Mouse (Mus musculus): ENCODE measurements around the gene Fnbp1. TPM values are rescaled to one million over a fixed set of nuclear protein-coding genes. Genes with fewer than 3 reads are reported as not detected.

Fnbp1 gene
- polyA plus RNA-seq, 1 experiment from 2014 or later: 11.5 TPM

DNA sequence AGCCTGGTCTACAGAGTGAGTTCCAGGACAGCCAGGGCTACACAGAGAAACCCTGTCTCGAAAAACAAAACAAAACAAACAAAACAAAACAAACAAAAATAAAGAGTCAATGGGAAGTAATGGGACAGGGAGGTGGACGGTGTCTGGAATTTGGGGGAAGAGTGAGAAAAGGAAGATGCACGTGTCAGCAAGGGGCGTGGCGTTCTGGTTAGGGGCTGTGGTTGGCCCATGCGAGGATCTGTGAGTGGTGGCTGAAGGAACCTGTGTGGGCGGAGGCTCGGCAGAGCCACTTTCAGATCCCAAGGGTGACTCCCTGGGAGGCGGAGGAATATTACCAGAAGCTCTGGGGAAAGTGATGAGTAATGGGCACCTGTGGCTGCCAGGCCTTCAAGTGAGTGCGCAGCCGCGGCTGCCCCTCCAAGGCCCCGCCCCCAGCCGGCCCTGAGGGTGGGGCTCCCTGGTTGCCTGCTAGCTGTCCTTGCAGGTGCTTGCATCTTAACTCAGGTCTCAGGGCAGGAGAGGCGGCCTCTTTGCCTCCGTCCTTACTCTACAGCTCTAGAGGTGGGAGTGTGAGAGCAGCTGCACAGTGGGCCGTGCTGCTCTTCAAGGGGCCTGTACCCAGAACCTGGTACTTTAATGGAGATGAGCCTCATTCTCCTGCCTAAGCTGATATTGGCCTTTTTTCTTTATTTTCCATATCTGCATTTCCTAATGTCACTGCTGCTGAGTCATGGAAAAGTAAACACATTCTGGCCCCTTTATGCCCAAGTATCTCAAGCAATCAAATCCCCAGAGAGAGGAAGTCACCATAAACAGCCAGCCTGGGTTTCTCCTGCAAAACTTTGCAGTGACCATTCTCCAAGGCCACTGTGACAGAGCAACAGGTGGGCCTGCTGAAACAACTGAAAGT, 156.4 kb downstream of the Fnbp1 start:
- no peak overlapping the region for H3K9ac ChIP-seq (ENCODE audit: low read length)
- H3K27ac ChIP-seq (ENCODE audit: low read depth, low read length): no peak overlapping the region
- DNase-seq (ENCODE audit: low spot score, missing footprints) (no peak), ATAC-seq (ENCODE audit: low FRiP score) (no peak)
- H3K9me3 ChIP-seq (ENCODE audit: control insufficient read depth, low read length): no peaks in the 10 kb centered on the region
- WGBS: 22% methylated on average over 17 of the region's 17 CpGs
- no peaks in the 10 kb centered on the region for H3K27me3 ChIP-seq (ENCODE audit: control insufficient read depth, insufficient read depth, low read length)
- H3K4me2 ChIP-seq: no peak overlapping the region
- no peaks in the 10 kb centered on the region for H3K36me3 ChIP-seq (ENCODE audit: control insufficient read depth, insufficient read depth, low read length)
- H3K4me1 ChIP-seq (ENCODE audit: control insufficient read depth, insufficient read depth, low read length): peaks cover 12% of the 10 kb centered on the region
- H3K4me3 ChIP-seq (ENCODE audit: low read depth, low read length): no peak overlapping the region

DNA sequence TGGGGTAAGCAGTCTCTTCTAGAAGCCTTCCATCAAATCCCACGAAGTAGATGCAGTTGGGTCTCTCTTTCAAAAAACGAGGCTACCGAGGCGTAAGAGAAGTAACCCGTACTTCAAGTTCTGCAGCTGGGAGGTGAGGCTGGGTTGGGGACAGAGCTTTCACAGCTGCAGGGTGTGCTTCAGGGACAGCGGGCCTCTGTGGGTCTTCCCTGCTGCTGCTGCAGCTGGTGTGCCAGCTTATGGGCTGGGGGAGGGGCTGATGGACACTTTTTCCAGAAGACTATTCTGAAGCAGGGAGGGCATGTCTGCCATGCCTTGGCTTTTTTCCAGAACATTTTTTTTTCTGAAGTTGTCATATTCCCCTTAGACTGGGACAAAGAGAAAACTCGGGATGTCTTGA, 158.8 kb downstream of the Fnbp1 start:
- 52% methylated on average over 7 of the region's 7 CpGs for WGBS
- no peak for ATAC-seq (ENCODE audit: low FRiP score)

DNA sequence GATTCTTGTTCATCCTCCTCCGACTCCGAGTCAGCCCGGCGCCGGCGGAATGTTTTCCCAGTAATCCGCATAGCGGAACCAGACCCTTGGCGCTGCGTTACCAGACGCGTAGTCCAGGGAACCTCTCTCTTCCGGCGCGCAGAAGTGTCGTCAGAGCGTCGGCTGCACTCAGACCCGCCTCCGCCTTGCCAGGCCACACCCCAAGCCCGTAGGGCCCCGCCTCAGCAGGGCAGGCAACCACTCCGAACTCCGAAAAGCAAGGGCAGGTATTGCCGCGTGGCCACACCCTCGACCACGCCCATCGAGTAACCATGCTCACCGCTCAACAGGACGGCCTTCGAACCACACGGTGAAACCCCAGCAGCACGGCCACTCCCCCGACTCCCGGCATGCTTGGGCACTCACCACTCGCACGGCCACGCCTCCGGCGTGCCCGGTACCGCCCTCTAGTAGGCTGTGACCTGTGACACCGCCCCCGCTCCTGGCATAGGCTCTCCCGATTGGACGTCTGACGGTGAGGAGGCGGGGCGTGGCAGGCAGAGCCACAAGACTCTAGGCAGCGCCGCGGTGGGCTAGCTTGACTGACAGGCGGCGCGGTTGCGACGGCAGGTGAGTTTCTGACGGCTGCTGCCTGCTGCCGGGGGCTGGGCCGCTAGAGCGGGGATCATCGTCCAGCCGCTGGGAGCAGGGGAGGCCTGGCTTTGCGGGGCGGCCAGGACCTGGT, 159.9 kb downstream of the Fnbp1 start, which contains the start of the genes BC005624 and Usp20:
BC005624 (minus strand) TSS at position 412 of the 724 bp plus-strand sequence.
Usp20 (plus strand) TSS at position 490 of the 724 bp plus-strand sequence.
- Histone ChIP-seq H3K36me3 (ENCODE audit: control insufficient read depth, insufficient read depth, low read length) (peaks cover 9% of the 10 kb centered on the region; the same call in 1 of the 2 replicates), H3K9ac (ENCODE audit: low read length) (peak within 1 kb of the TSS; percentile 77), H3K27ac (ENCODE audit: low read depth, low read length) (no peak within 1 kb of the TSS), H3K4me3 (ENCODE audit: low read depth, low read length) (peak within 1 kb of the TSS; percentile 82), H3K4me1 (ENCODE audit: control insufficient read depth, insufficient read depth, low read length) (peaks cover 12% of the 10 kb centered on the region), H3K9me3 (ENCODE audit: control insufficient read depth, low read length) (no peaks in the 10 kb centered on the region), H3K27me3 (ENCODE audit: control insufficient read depth, insufficient read depth, low read length) (no peaks in the 10 kb centered on the region), H3K4me2 (peak within 1 kb of the TSS; percentile 68)
- ATAC-seq (ENCODE audit: low FRiP score) (peak; percentile 99), DNase-seq (ENCODE audit: low spot score, missing footprints) (peak; percentile 100)
- WGBS: under 1% methylated on average over 66 of the region's 66 CpGs

More for the DNA sequence above, 158.8 kb downstream of the Fnbp1 start:
- Histone ChIP-seq H3K9ac (ENCODE audit: low read length) (no peak overlapping the region; the same call in 1 of the 2 replicates), H3K4me2 (peak overlapping the region; percentile 68), H3K4me3 (ENCODE audit: low read depth, low read length) (peak overlapping the region; percentile 82), H3K9me3 (ENCODE audit: control insufficient read depth, low read length) (no peaks in the 10 kb centered on the region), H3K27ac (ENCODE audit: low read depth, low read length) (no peak overlapping the region), H3K4me1 (ENCODE audit: control insufficient read depth, insufficient read depth, low read length) (peaks cover 12% of the 10 kb centered on the region), H3K27me3 (ENCODE audit: control insufficient read depth, insufficient read depth, low read length) (no peaks in the 10 kb centered on the region), H3K36me3 (ENCODE audit: control insufficient read depth, insufficient read depth, low read length) (peaks cover 7% of the 10 kb centered on the region; the same call in 1 of the 2 replicates)
- no peak for DNase-seq (ENCODE audit: low spot score, missing footprints)

Other genes with a start within 250 kb of the Fnbp1 start
- 4.7 and 6.1 TPM in 2 replicates for gene Ptges, start 212.1 kb downstream of the Fnbp1 start, polyA plus RNA-seq (2014; fragmentation: Nextera tagmentation; extraction: Ambion mirVana)
- 19.3 and 21.1 TPM in 2 replicates for gene Tor1b, start 189.0 kb downstream of the Fnbp1 start, polyA plus RNA-seq (2014; fragmentation: Nextera tagmentation; extraction: Ambion mirVana)
- gene Tor1a, start 174.1 kb downstream of the Fnbp1 start, polyA plus RNA-seq (2014; fragmentation: Nextera tagmentation; extraction: Ambion mirVana): 76.9 and 84.5 TPM in 2 replicates
- gene BC005624, start 159.8 kb downstream of the Fnbp1 start, polyA plus RNA-seq (2014; fragmentation: Nextera tagmentation; extraction: Ambion mirVana): 64.7 and 68.8 TPM in 2 replicates
- gene Usp20, start 159.7 kb downstream of the Fnbp1 start, polyA plus RNA-seq (2014; fragmentation: Nextera tagmentation; extraction: Ambion mirVana): 12.3 and 14.1 TPM in 2 replicates
- 26.5 and 27.8 TPM in 2 replicates for gene Gpr107, start 10.3 kb upstream of the Fnbp1 start, polyA plus RNA-seq (2014; fragmentation: Nextera tagmentation; extraction: Ambion mirVana)
- gene Ncs1, start 103.8 kb upstream of the Fnbp1 start, polyA plus RNA-seq (2014; fragmentation: Nextera tagmentation; extraction: Ambion mirVana): 64.3 and 67.4 TPM in 2 replicates
- 0.10 TPM in 1 of 2 replicates, not detected in the other for gene Hmcn2, start 172.4 kb upstream of the Fnbp1 start, polyA plus RNA-seq (2014; fragmentation: Nextera tagmentation; extraction: Ambion mirVana)